Mouse (Mus musculus): ENCODE data around the gene Cabin1. TPM values are rescaled to one million over a fixed set of nuclear protein-coding genes. Genes with fewer than 3 reads are reported as not detected.

The Cabin1 gene
- 25.0 and 39.0 TPM in 2 replicates for polyA plus RNA-seq (2012; rRNA removed)

GRCm38 (mm10) chr10:75763682-75764518 lies at the start of gene Cabin1:
Gene Cabin1, minus strand, starts transcription at chr10:75764341.
- Histone ChIP-seq H3K36me3 (ENCODE audit: control insufficient read depth, insufficient read depth, low read length) (peaks cover 4% of the 10 kb centered on the region; the same call in 1 of the 2 replicates), H3K27me3 (ENCODE audit: control insufficient read depth, insufficient read depth, low read length) (no peaks in the 10 kb centered on the region), H3K4me1 (ENCODE audit: control insufficient read depth, insufficient read depth, insufficient read length, low read length) (peaks cover 6% of the 10 kb centered on the region), H3K4me3 (ENCODE audit: low read depth, low read length) (peak within 1 kb of the TSS; percentile 95), H3K27ac (ENCODE audit: insufficient read depth, low read depth, low read length) (peak within 1 kb of the TSS; percentile 84)
- under 1% methylated on average over 61 of the region's 61 CpGs for WGBS
- no peak for TF ChIP-seq CTCF (IDR thresholded peaks at IDR 0.05; ENCODE audit: extremely low read depth, insufficient read length, insufficient replicate concordance, low read depth, low read length)
- peak; percentile 48; the same call in 1 of the 2 replicates for TF ChIP-seq POLR2A (IDR thresholded peaks at IDR 0.05; ENCODE audit: low read depth, low read length)

- Histone ChIP-seq H3K27me3 (ENCODE audit: control insufficient read depth, insufficient read depth, low read length) (no peaks in the 10 kb centered on the region), H3K4me3 (ENCODE audit: low read depth, low read length) (no peak overlapping the region), H3K27ac (ENCODE audit: insufficient read depth, low read depth, low read length) (no peak overlapping the region), H3K4me1 (ENCODE audit: control insufficient read depth, insufficient read depth, insufficient read length, low read length) (no peaks in the 10 kb centered on the region), H3K36me3 (ENCODE audit: control insufficient read depth, insufficient read depth, low read length) (no peaks in the 10 kb centered on the region)
- TF ChIP-seq POLR2A (IDR thresholded peaks at IDR 0.05; ENCODE audit: low read depth, low read length) (no peak), CTCF (IDR thresholded peaks at IDR 0.05; ENCODE audit: extremely low read depth, insufficient read length, insufficient replicate concordance, low read depth, low read length) (no peak)
- 51% methylated on average over 2 of the region's 2 CpGs for WGBS
Measured at GRCm38 (mm10) chr10:75804217-75804616, 40.1 kb upstream of the Cabin1 start.

- 3% methylated on average over 18 of the region's 18 CpGs for WGBS
- Histone ChIP-seq H3K27ac (ENCODE audit: insufficient read depth, low read depth, low read length) (peak within 1 kb of the TSS; percentile 26), H3K4me3 (ENCODE audit: low read depth, low read length) (peak within 1 kb of the TSS; percentile 68), H3K36me3 (ENCODE audit: control insufficient read depth, insufficient read depth, low read length) (no peaks in the 10 kb centered on the region), H3K27me3 (ENCODE audit: control insufficient read depth, insufficient read depth, low read length) (no peaks in the 10 kb centered on the region), H3K4me1 (ENCODE audit: control insufficient read depth, insufficient read depth, insufficient read length, low read length) (peaks cover 13% of the 10 kb centered on the region)
- TF ChIP-seq CTCF (IDR thresholded peaks at IDR 0.05; ENCODE audit: extremely low read depth, insufficient read length, insufficient replicate concordance, low read depth, low read length) = no peak
- no peak for TF ChIP-seq POLR2A (IDR thresholded peaks at IDR 0.05; ENCODE audit: low read depth, low read length)
Measured at GRCm38 (mm10) chr10:75798176-75798696, 34.1 kb upstream of the Cabin1 start, which contains the start of gene Gstt1. Gene Gstt1, minus strand, starts transcription at chr10:75798584.

GRCm38 (mm10) chr10:75797619-75798175 lies 33.6 kb upstream of the Cabin1 start:
- H3K27me3 ChIP-seq (ENCODE audit: control insufficient read depth, insufficient read depth, low read length) = no peaks in the 10 kb centered on the region
- H3K27ac ChIP-seq (ENCODE audit: insufficient read depth, low read depth, low read length) = peak overlapping the region; percentile 26
- TF ChIP-seq CTCF (IDR thresholded peaks at IDR 0.05; ENCODE audit: extremely low read depth, insufficient read length, insufficient replicate concordance, low read depth, low read length) (no peak), POLR2A (IDR thresholded peaks at IDR 0.05; ENCODE audit: low read depth, low read length) (no peak; the same call in 1 of the 2 replicates)
- no peaks in the 10 kb centered on the region for H3K36me3 ChIP-seq (ENCODE audit: control insufficient read depth, insufficient read depth, low read length)
- WGBS = under 1% methylated on average over 12 of the region's 12 CpGs
- peak overlapping the region; percentile 68 for H3K4me3 ChIP-seq (ENCODE audit: low read depth, low read length)
- peaks cover 13% of the 10 kb centered on the region for H3K4me1 ChIP-seq (ENCODE audit: control insufficient read depth, insufficient read depth, insufficient read length, low read length)

- WGBS = 51% methylated on average over 11 of the region's 11 CpGs
Measured at GRCm38 (mm10) chr10:75796731-75797516, 32.8 kb upstream of the Cabin1 start.

GRCm38 (mm10) chr10:75794880-75795279 lies 30.7 kb upstream of the Cabin1 start:
- no peak overlapping the region for H3K4me3 ChIP-seq (ENCODE audit: low read depth, low read length)
- H3K36me3 ChIP-seq (ENCODE audit: control insufficient read depth, insufficient read depth, low read length) = no peaks in the 10 kb centered on the region
- peaks cover 16% of the 10 kb centered on the region for H3K4me1 ChIP-seq (ENCODE audit: control insufficient read depth, insufficient read depth, insufficient read length, low read length)
- no peaks in the 10 kb centered on the region for H3K27me3 ChIP-seq (ENCODE audit: control insufficient read depth, insufficient read depth, low read length)
- TF ChIP-seq CTCF (IDR thresholded peaks at IDR 0.05; ENCODE audit: extremely low read depth, insufficient read length, insufficient replicate concordance, low read depth, low read length) = no peak
- TF ChIP-seq POLR2A (IDR thresholded peaks at IDR 0.05; ENCODE audit: low read depth, low read length) = no peak
- H3K27ac ChIP-seq (ENCODE audit: insufficient read depth, low read depth, low read length) = peak overlapping the region; percentile 83
- WGBS = 5% methylated on average over 3 of the region's 3 CpGs

More at GRCm38 (mm10) chr10:75796731-75797516, 32.8 kb upstream of the Cabin1 start:
- no peak for TF ChIP-seq POLR2A (IDR thresholded peaks at IDR 0.05; ENCODE audit: low read depth, low read length)
- TF ChIP-seq CTCF (IDR thresholded peaks at IDR 0.05; ENCODE audit: extremely low read depth, insufficient read length, insufficient replicate concordance, low read depth, low read length) = no peak
- H3K27me3 ChIP-seq (ENCODE audit: control insufficient read depth, insufficient read depth, low read length) = no peaks in the 10 kb centered on the region
- H3K4me3 ChIP-seq (ENCODE audit: low read depth, low read length) = peak overlapping the region; percentile 68
- H3K27ac ChIP-seq (ENCODE audit: insufficient read depth, low read depth, low read length) = no peak overlapping the region
- no peaks in the 10 kb centered on the region for H3K36me3 ChIP-seq (ENCODE audit: control insufficient read depth, insufficient read depth, low read length)
- peaks cover 13% of the 10 kb centered on the region for H3K4me1 ChIP-seq (ENCODE audit: control insufficient read depth, insufficient read depth, insufficient read length, low read length)
